In the genomic region with DNA sequence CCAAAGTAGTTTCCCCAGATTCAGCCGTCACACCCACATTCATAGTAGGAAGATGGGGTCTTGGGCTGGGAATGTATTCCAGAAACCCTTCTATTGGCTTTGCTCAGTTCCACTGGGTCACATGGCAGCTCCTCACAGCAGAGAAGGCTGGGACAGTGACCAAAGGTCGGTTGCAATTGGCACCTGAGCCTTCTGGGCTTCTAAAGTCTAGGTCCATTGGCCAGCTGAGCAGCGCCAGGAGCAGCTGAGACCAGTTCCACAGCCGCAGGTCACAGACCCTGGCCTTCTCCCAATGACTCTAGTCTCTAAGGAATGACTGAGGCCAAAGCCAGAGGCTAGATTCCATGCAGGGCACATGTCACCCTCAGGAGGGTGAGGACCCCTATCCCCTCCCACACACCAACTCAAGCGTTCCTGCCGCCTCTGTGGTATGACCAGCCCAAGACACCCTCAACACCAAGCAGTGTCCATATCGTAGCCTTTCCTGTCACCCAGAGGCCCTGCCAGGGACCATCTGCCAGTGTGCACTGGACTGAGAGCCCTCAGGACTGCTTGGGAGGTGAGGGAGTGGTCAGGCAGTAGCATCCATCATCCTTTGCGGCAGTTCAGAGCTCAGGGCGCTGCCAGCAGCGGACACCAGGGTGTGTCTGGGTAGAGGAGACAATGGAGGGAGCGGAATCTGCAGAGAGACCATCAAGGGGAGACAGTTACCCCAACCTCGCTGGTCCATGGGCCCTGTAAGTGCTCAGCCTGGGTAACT, we compare ENCODE assay signal across 23 mouse cellular contexts. TPM values are rescaled to one million over a fixed set of nuclear protein-coding genes. Genes with fewer than 3 reads are reported as not detected.
DNase-seq lines count a peak whose midpoint lies in the region; ATAC-seq and TF ChIP-seq lines count a peak whose summit lies in the region.
"Had no signal": no experiment of that assay in that cellular context is flagged by ENCODE, and none has a peak within 500 bp of the region (broad histone marks: within the 10 kb centered on the region; RNA-seq: fewer than 3 reads in every experiment).

No protein-coding gene starts in this region.

- no peak overlapping the region for H3K27ac ChIP-seq in intestine, embryonic 15.5 days
- H3K27ac ChIP-seq in intestine, postnatal 0 days (ENCODE audit: low read depth, low read length), result no peak overlapping the region
- peak overlapping the region; percentile 71; the same call in 1 of the 2 replicates for H3K27ac ChIP-seq in midbrain, embryonic 12.5 days (replicated peaks)
- H3K27ac ChIP-seq in midbrain, embryonic 16.5 days (ENCODE audit: low read length), result no peak overlapping the region
- H3K27ac ChIP-seq: heart, embryonic 10.5 days; limb, embryonic 12.5 days; liver, embryonic 15.5 days; stomach, embryonic 15.5 days had no signal

- WGBS in intestine, embryonic 15.5 days, result 70% methylated on average over 12 of the region's 12 CpGs
- 69% methylated on average over 12 of the region's 12 CpGs for WGBS in intestine, postnatal 0 days
- 88% methylated on average over 12 of the region's 12 CpGs for WGBS in midbrain, embryonic 12.5 days
- WGBS in midbrain, embryonic 16.5 days, result 86% methylated on average over 12 of the region's 12 CpGs

- no peaks in the 10 kb centered on the region for H3K9me3 ChIP-seq in intestine, embryonic 15.5 days
- H3K9me3 ChIP-seq in intestine, postnatal 0 days (ENCODE audit: control insufficient read depth), result no peaks in the 10 kb centered on the region
- no peaks in the 10 kb centered on the region for H3K9me3 ChIP-seq in midbrain, embryonic 12.5 days
- H3K9me3 ChIP-seq in midbrain, embryonic 16.5 days (replicated peaks; ENCODE audit: control insufficient read depth, low read length, poor library complexity, severe bottlenecking), result no peaks in the 10 kb centered on the region
- H3K9me3 ChIP-seq: heart, embryonic 10.5 days; limb, embryonic 12.5 days; liver, embryonic 15.5 days; neural tube, embryonic 13.5 days; stomach, embryonic 15.5 days had no signal

- H3K4me3 ChIP-seq in intestine, embryonic 15.5 days (replicated peaks), result no peak overlapping the region
- H3K4me3 ChIP-seq in intestine, postnatal 0 days (ENCODE audit: low read depth, low read length), result no peak overlapping the region
- H3K4me3 ChIP-seq in midbrain, embryonic 12.5 days, result no peak overlapping the region
- no peak overlapping the region for H3K4me3 ChIP-seq in midbrain, embryonic 16.5 days (ENCODE audit: low read depth, low read length)
- H3K4me3 ChIP-seq: erythroblast, embryonic 14.5 days; heart, embryonic 10.5 days; limb, embryonic 12.5 days; liver, embryonic 15.5 days; neural tube, embryonic 13.5 days; stomach, embryonic 15.5 days had no signal

- no peaks in the 10 kb centered on the region for H3K4me1 ChIP-seq in intestine, embryonic 15.5 days (replicated peaks)
- H3K4me1 ChIP-seq in intestine, postnatal 0 days (replicated peaks; ENCODE audit: control insufficient read depth, insufficient read depth, low read length), result no peaks in the 10 kb centered on the region
- H3K4me1 ChIP-seq in midbrain, embryonic 12.5 days, result peaks cover 20% of the 10 kb centered on the region
- peaks cover 4% of the 10 kb centered on the region for H3K4me1 ChIP-seq in midbrain, embryonic 16.5 days (ENCODE audit: control insufficient read depth, insufficient read depth, low read length)
- H3K4me1 ChIP-seq: heart, embryonic 10.5 days; limb, embryonic 12.5 days; liver, embryonic 15.5 days; stomach, embryonic 15.5 days had no signal

- peak; percentile 42 for DNase-seq in adrenal gland, postnatal 10 days
- DNase-seq in adrenal gland, postnatal 14 days, result no peak
- no peak for DNase-seq in layer of hippocampus, postnatal 10 days (ENCODE audit: low spot score in 2 of 2)
- DNase-seq in cerebellum, postnatal 4 days (ENCODE audit: low spot score in 2 of 2), result no peak
- DNase-seq: cerebellum, adult 11-12 months; gastrocnemius, postnatal 36 days; heart, postnatal 10 days; lung, postnatal 10 days had no signal

- H3K4me2 ChIP-seq in intestine, embryonic 15.5 days (replicated peaks), result no peak overlapping the region
- H3K4me2 ChIP-seq in intestine, postnatal 0 days (replicated peaks; ENCODE audit: low read depth), result no peak overlapping the region
- no peak overlapping the region for H3K4me2 ChIP-seq in midbrain, embryonic 12.5 days (replicated peaks)
- no peak overlapping the region for H3K4me2 ChIP-seq in midbrain, embryonic 16.5 days (ENCODE audit: low read length)
- H3K4me2 ChIP-seq: limb, embryonic 12.5 days; liver, embryonic 15.5 days; neural tube, embryonic 13.5 days; stomach, embryonic 15.5 days had no signal

- H3K36me3 ChIP-seq in intestine, embryonic 15.5 days, result no peaks in the 10 kb centered on the region
- H3K36me3 ChIP-seq in intestine, postnatal 0 days (ENCODE audit: control insufficient read depth, insufficient read depth), result no peaks in the 10 kb centered on the region
- H3K36me3 ChIP-seq in midbrain, embryonic 12.5 days, result peaks cover 52% of the 10 kb centered on the region
- H3K36me3 ChIP-seq in midbrain, embryonic 16.5 days (ENCODE audit: control insufficient read depth, insufficient read depth, low read length), result no peaks in the 10 kb centered on the region
- H3K36me3 ChIP-seq: heart, embryonic 10.5 days; limb, embryonic 12.5 days; liver, embryonic 15.5 days; neural tube, embryonic 13.5 days; stomach, embryonic 15.5 days had no signal

- no peaks in the 10 kb centered on the region; the same call in 1 of the 2 replicates for H3K27me3 ChIP-seq in intestine, embryonic 15.5 days (replicated peaks)
- H3K27me3 ChIP-seq in intestine, postnatal 0 days (replicated peaks; ENCODE audit: control insufficient read depth, insufficient read depth, low read length), result no peaks in the 10 kb centered on the region
- no peaks in the 10 kb centered on the region for H3K27me3 ChIP-seq in midbrain, embryonic 12.5 days
- no peaks in the 10 kb centered on the region for H3K27me3 ChIP-seq in midbrain, embryonic 16.5 days (ENCODE audit: control insufficient read depth, insufficient read depth, low read depth, low read length)
- H3K27me3 ChIP-seq: liver, embryonic 15.5 days; neural tube, embryonic 13.5 days; stomach, embryonic 15.5 days had no signal

- no peak for TF ChIP-seq CTCF in intestine, postnatal 0 days (IDR thresholded peaks at IDR 0.05; ENCODE audit: low read depth)

- H3K9ac ChIP-seq in intestine, embryonic 15.5 days, result no peak overlapping the region
- H3K9ac ChIP-seq in intestine, postnatal 0 days (ENCODE audit: low read depth, low read length), result no peak overlapping the region
- no peak overlapping the region for H3K9ac ChIP-seq in midbrain, embryonic 12.5 days (replicated peaks)
- no peak overlapping the region for H3K9ac ChIP-seq in midbrain, embryonic 16.5 days (ENCODE audit: low read depth, low read length)
- H3K9ac ChIP-seq: limb, embryonic 12.5 days; liver, embryonic 15.5 days; neural tube, embryonic 13.5 days; stomach, embryonic 15.5 days had no signal

- ATAC-seq in intestine, embryonic 15.5 days, result 0 out of 2 replicates have a peak, but pooled peaks have one; percentile 15
- ATAC-seq in intestine, postnatal 0 days, result no peak
- no peak for ATAC-seq in midbrain, embryonic 12.5 days (ENCODE audit: low FRiP score, low read depth)
- no peak for ATAC-seq in midbrain, embryonic 16.5 days
- ATAC-seq: CD4-positive, CD25-positive, alpha-beta regulatory T cell, adult 4 months; inflammation-experienced regulatory T-cells, adult 6 months had no signal

RNA-seq across cellular contexts. Expression of a gene that starts 17.1 kb away (rescaled TPM):
- 10 to 100 TPM; 15.5 to 17.7 TPM for total RNA-seq in adrenal gland, postnatal 10 days (2021)
- 13.1 and 19.8 TPM in 2 replicates for total RNA-seq in adrenal gland, postnatal 14 days (2021)
- 19.7 and 20.4 TPM in 2 replicates for polyA plus RNA-seq in intestine, embryonic 15.5 days (2015; fragmentation: Nextera tagmentation; extraction: Ambion mirVana)
- polyA plus RNA-seq in intestine, postnatal 0 days (2015; fragmentation: Nextera tagmentation; extraction: Ambion mirVana), result 7.2 and 7.6 TPM in 2 replicates
- polyA plus RNA-seq in midbrain, embryonic 12.5 days (2016; fragmentation: Nextera tagmentation; extraction: Ambion mirVana), result 119 and 137 TPM in 2 replicates
- 13.5 and 19.7 TPM in 2 replicates for polyA plus RNA-seq in midbrain, embryonic 16.5 days (2015; fragmentation: Nextera tagmentation; extraction: Ambion mirVana)
- 10 to 100 TPM in 1 of 2 experiments, 1 to 10 TPM in 1; 9.2 to 10.4 TPM for total RNA-seq in layer of hippocampus, postnatal 10 days (2021)

RNA-seq across cellular contexts. Expression of a gene that starts 37.6 kb away (rescaled TPM):
- 1 to 10 TPM; 2.5 to 2.9 TPM for total RNA-seq in adrenal gland, postnatal 10 days (2021)
- total RNA-seq in adrenal gland, postnatal 14 days (2021), result 4.4 and 5.6 TPM in 2 replicates
- 0.08 and 0.29 TPM in 2 replicates for polyA plus RNA-seq in intestine, embryonic 15.5 days (2015; fragmentation: Nextera tagmentation; extraction: Ambion mirVana)
- 0.10 and 0.17 TPM in 2 replicates for polyA plus RNA-seq in intestine, postnatal 0 days (2015; fragmentation: Nextera tagmentation; extraction: Ambion mirVana)
- 0.88 and 2.2 TPM in 2 replicates for polyA plus RNA-seq in midbrain, embryonic 12.5 days (2016; fragmentation: Nextera tagmentation; extraction: Ambion mirVana)
- polyA plus RNA-seq in midbrain, embryonic 16.5 days (2015; fragmentation: Nextera tagmentation; extraction: Ambion mirVana), result 9.6 and 12.6 TPM in 2 replicates
- total RNA-seq in layer of hippocampus, postnatal 10 days (2021), result 100 to 1,000 TPM; 127 to 138 TPM
- total RNA-seq: common myeloid progenitor, adult 5-6 weeks had no signal
- polyA plus RNA-seq: embryonic facial prominence, embryonic 11.5 days; heart, embryonic 10.5 days; liver, embryonic 15.5 days had no signal

RNA-seq across cellular contexts. Expression of a gene that starts 46.7 kb away (rescaled TPM):
- 10 to 100 TPM; 12.0 to 12.4 TPM for total RNA-seq in adrenal gland, postnatal 10 days (2021)
- total RNA-seq in adrenal gland, postnatal 14 days (2021), result 10.6 and 12.7 TPM in 2 replicates
- polyA plus RNA-seq in intestine, embryonic 15.5 days (2015; fragmentation: Nextera tagmentation; extraction: Ambion mirVana), result 6.9 and 7.3 TPM in 2 replicates
- 3.2 and 3.9 TPM in 2 replicates for polyA plus RNA-seq in intestine, postnatal 0 days (2015; fragmentation: Nextera tagmentation; extraction: Ambion mirVana)
- polyA plus RNA-seq in midbrain, embryonic 12.5 days (2016; fragmentation: Nextera tagmentation; extraction: Ambion mirVana), result 2.3 and 2.6 TPM in 2 replicates
- 1.8 and 2.2 TPM in 2 replicates for polyA plus RNA-seq in midbrain, embryonic 16.5 days (2015; fragmentation: Nextera tagmentation; extraction: Ambion mirVana)
- total RNA-seq in layer of hippocampus, postnatal 10 days (2021), result 1 to 10 TPM; 5.8 to 6.0 TPM
- total RNA-seq: common myeloid progenitor, adult 5-6 weeks; MEL had no signal
- polyA plus RNA-seq: CD4-positive, CD25-positive, alpha-beta regulatory T cell, adult 4 months had no signal
